Mouse (Mus musculus) left cerebral cortex, adult 2 months (tissue): ENCODE measurements at regions not wholly inside any gene's neighbourhood (a gene's known extent, or its start where the extent isn't known, plus 50 kb on each side); places are given as distances from the start of the nearest gene placed in this dataset.

Source experiments
- DNase-seq, 2 experiments: peaks; one replicate each; pipeline ENCODE4 v3.0.0; 2021 to 2022; ENCODE audit warnings: low spot score in 2 of 2, mixed read lengths in 1 of 2; ENCODE audit errors: extremely low spot score in 1 of 2
- H3K27ac ChIP-seq: fragments of 200-600 bp; 2 replicates; pipeline ENCODE4 v1.8.1; 2022
- H3K4me3 ChIP-seq: fragments of 200-600 bp; 2 replicates; pipeline ENCODE4 v1.8.1; 2022
- CTCF ChIP-seq: fragments of 200-600 bp; IDR thresholded peaks from 2 replicates; pipeline ENCODE4 v1.8.1; 2022; ENCODE audit warnings: antibody characterized with exemption, mild to moderate bottlenecking, moderate library complexity
- intact Hi-C: fragments of 180-260 bp; cut with DNase I; formaldehyde crosslinking; loops from one replicate; pipeline ENCODE4 v1.15.1; 2025

DNA sequence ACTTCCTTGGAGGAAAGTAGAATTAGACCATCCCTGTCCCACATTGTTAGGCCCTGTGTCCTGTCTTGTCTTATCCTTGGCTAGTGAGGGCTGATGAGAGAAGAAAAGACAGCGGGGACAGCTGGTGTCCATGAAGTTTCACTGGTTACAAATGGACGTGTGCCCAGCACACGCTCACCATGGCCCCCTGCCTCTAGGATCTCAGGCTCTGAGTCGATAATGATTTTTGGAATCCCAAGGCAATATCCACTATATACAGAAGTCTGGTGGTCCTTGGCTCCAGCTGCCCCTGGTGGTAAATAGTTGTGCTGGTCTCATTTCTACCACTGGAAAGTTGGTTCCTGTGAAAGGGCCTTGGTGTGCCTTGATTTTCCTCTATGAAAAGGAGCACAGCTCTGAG is 51.7 kb upstream of the F13a1 start:
- TF ChIP-seq CTCF = no peak
- intact Hi-C loops = no loop called here
- Histone ChIP-seq H3K27ac (no peak overlapping the region), H3K4me3 (no peak overlapping the region)
- no peak for DNase-seq
